8 mouse cellular contexts compared by ENCODE assay signal in the genomic region with DNA sequence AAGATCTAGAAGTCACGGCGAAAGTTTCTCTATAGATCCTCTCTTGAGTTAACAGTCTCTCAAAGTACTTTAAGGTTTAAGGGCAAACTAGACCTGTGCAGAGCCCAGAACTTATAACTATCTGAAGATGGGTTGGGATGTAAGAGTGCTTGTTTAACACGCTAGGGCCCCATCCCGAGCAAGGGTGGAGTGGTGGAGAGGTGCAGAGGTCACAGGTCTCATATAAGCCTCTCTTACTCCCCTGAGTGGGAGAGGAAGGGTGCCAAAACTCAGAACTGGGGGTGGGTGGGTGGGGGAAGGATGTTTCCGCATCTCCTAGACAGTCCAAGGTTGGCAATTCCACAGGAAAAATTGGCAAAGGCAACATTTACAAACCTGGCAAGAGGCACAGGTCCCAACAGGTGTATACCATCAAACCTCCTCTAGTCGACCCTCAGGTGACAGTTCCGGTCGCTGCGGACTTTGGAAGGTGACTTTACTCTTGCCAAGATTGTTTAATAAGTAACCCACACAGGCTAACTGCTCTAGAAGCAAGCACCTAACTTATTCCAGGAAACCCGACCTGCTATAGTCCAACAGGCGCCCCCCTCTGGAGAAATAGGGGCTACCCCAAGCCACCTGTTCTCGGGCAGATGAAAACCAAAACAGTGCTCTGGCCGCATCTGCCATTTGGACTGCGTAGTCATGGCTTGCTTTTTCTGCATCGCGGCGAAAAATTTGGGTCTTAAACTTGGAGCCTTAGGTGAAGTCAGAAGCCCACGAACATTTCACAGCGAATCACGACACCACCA. TPM values are rescaled to one million over a fixed set of nuclear protein-coding genes. Genes with fewer than 3 reads are reported as not detected.
DNase-seq lines count a peak whose midpoint lies in the region; ATAC-seq and TF ChIP-seq lines count a peak whose summit lies in the region.

No protein-coding gene starts in this region.

- no peak for ATAC-seq in embryonic facial prominence, embryonic 13.5 days (ENCODE audit: insufficient number of reproducible peaks, insufficient read depth, low FRiP score, low TSS enrichment, low read depth)
- ATAC-seq in hindbrain, postnatal 0 days = no peak
- ATAC-seq in liver, embryonic 13.5 days (ENCODE audit: low read depth) = peak; percentile 72

- TF ChIP-seq CTCF in hindbrain, postnatal 0 days (IDR thresholded peaks at IDR 0.05; ENCODE audit: low read depth) = peak; percentile 38

- intact Hi-C loops in left cerebral cortex, postnatal 14 days (cut with DNase I) = loop anchor here (5.0 kb wide), 1 partner anchor 33 kb away; no protein-coding TSS in a partner anchor

- 24% methylated on average over 20 of the region's 20 CpGs for WGBS in embryonic facial prominence, embryonic 13.5 days
- WGBS in hindbrain, postnatal 0 days = 25% methylated on average over 20 of the region's 20 CpGs
- 21% methylated on average over 20 of the region's 20 CpGs for WGBS in liver, embryonic 13.5 days (ENCODE audit: insufficient replicate concordance)

- no peaks in the 10 kb centered on the region for H3K9me3 ChIP-seq in embryonic facial prominence, embryonic 13.5 days
- no peaks in the 10 kb centered on the region for H3K9me3 ChIP-seq in hindbrain, postnatal 0 days (ENCODE audit: low read length)
- no peaks in the 10 kb centered on the region for H3K9me3 ChIP-seq in liver, embryonic 13.5 days (replicated peaks)

- peak overlapping the region; percentile 82 for H3K4me2 ChIP-seq in embryonic facial prominence, embryonic 13.5 days
- H3K4me2 ChIP-seq in hindbrain, postnatal 0 days (ENCODE audit: low read depth, low read length) = peak overlapping the region; percentile 97
- peak overlapping the region; percentile 80 for H3K4me2 ChIP-seq in liver, embryonic 13.5 days

- peak; percentile 51 for DNase-seq in ovary, postnatal 36 days (ENCODE audit: low spot score)
- DNase-seq in ovary, postnatal 10 days (ENCODE audit: low spot score) = no peak
- peak; percentile 24 for DNase-seq in hindbrain, postnatal 0 days (ENCODE audit: low spot score)
- peak; percentile 13 for DNase-seq in liver, embryonic 13.5 days
- peak; percentile 68 for DNase-seq in naive thymus-derived CD4-positive, alpha-beta T cell, adult 2 months (ENCODE audit: low read depth)
- peak; percentile 71 for DNase-seq in thymus, postnatal 25 days
- no peak for DNase-seq in left cerebral cortex, postnatal 14 days (ENCODE audit: low spot score in 2 of 2)

- H3K4me3 ChIP-seq in embryonic facial prominence, embryonic 13.5 days = peak overlapping the region; percentile 66
- H3K4me3 ChIP-seq in hindbrain, postnatal 0 days (ENCODE audit: low read length) = peak overlapping the region; percentile 47
- peak overlapping the region; percentile 65 for H3K4me3 ChIP-seq in liver, embryonic 13.5 days (replicated peaks)

- peak overlapping the region; percentile 78 for H3K9ac ChIP-seq in embryonic facial prominence, embryonic 13.5 days
- H3K9ac ChIP-seq in hindbrain, postnatal 0 days (replicated peaks; ENCODE audit: low read length) = peak overlapping the region; percentile 31; the same call in 1 of the 2 replicates
- peak overlapping the region; percentile 75 for H3K9ac ChIP-seq in liver, embryonic 13.5 days

- H3K27ac ChIP-seq in embryonic facial prominence, embryonic 13.5 days = peak overlapping the region; percentile 95
- no peak overlapping the region for H3K27ac ChIP-seq in hindbrain, postnatal 0 days
- H3K27ac ChIP-seq in liver, embryonic 13.5 days = peak overlapping the region; percentile 71

- no peaks in the 10 kb centered on the region; the same call in 1 of the 2 replicates for H3K27me3 ChIP-seq in embryonic facial prominence, embryonic 13.5 days
- H3K27me3 ChIP-seq in hindbrain, postnatal 0 days (ENCODE audit: insufficient read depth, low read length) = no peaks in the 10 kb centered on the region
- H3K27me3 ChIP-seq in liver, embryonic 13.5 days = peaks cover 19% of the 10 kb centered on the region

- no peaks in the 10 kb centered on the region for H3K36me3 ChIP-seq in embryonic facial prominence, embryonic 13.5 days
- H3K36me3 ChIP-seq in hindbrain, postnatal 0 days (ENCODE audit: insufficient read depth, low read length) = no peaks in the 10 kb centered on the region
- no peaks in the 10 kb centered on the region for H3K36me3 ChIP-seq in liver, embryonic 13.5 days

- peaks cover 15% of the 10 kb centered on the region for H3K4me1 ChIP-seq in embryonic facial prominence, embryonic 13.5 days
- peaks cover 9% of the 10 kb centered on the region; the same call in 1 of the 2 replicates for H3K4me1 ChIP-seq in hindbrain, postnatal 0 days (ENCODE audit: insufficient read depth, low read length)
- H3K4me1 ChIP-seq in liver, embryonic 13.5 days (replicated peaks) = peaks cover 18% of the 10 kb centered on the region

RNA-seq across cellular contexts. Expression of gene Mob3b, which starts 2.0 kb away (rescaled TPM):
- polyA plus RNA-seq in embryonic facial prominence, embryonic 13.5 days (2015; fragmentation: Nextera tagmentation; extraction: Ambion mirVana) = 16.9 and 18.5 TPM in 2 replicates
- total RNA-seq in hindbrain, postnatal 0 days (2014; rRNA removed) = 2.3 and 2.9 TPM in 2 replicates
- 3.1 and 3.2 TPM in 2 replicates for polyA plus RNA-seq in hindbrain, postnatal 0 days (2015; fragmentation: Nextera tagmentation; extraction: Ambion mirVana)
- 4.2 and 4.9 TPM in 2 replicates for polyA plus RNA-seq in liver, embryonic 13.5 days (2015; fragmentation: Nextera tagmentation; extraction: Ambion mirVana)
- total RNA-seq in left cerebral cortex, postnatal 14 days (2021) = 1 to 10 TPM; 2.6 to 6.5 TPM

RNA-seq across cellular contexts. Expression of gene Ifnk, which starts 3.5 kb away (rescaled TPM):
- 0.35 and 0.69 TPM in 2 replicates for polyA plus RNA-seq in embryonic facial prominence, embryonic 13.5 days (2015; fragmentation: Nextera tagmentation; extraction: Ambion mirVana)
- not detected in 2 replicates for total RNA-seq in hindbrain, postnatal 0 days (2014; rRNA removed)
- not detected in 2 replicates for polyA plus RNA-seq in hindbrain, postnatal 0 days (2015; fragmentation: Nextera tagmentation; extraction: Ambion mirVana)
- polyA plus RNA-seq in liver, embryonic 13.5 days (2015; fragmentation: Nextera tagmentation; extraction: Ambion mirVana) = 0.13 and 0.23 TPM in 2 replicates
- total RNA-seq in left cerebral cortex, postnatal 14 days (2021) = not detected

Comparison
In these comparisons a context has a peak if more than half of its experiments do, and no peak if none do; other contexts are left out.
1. DNase-seq: peak in ovary, postnatal 36 days (single experiment), hindbrain, postnatal 0 days (single experiment), liver, embryonic 13.5 days (single experiment), naive thymus-derived CD4-positive, alpha-beta T cell, adult 2 months (single experiment) and thymus, postnatal 25 days (single experiment); none in ovary, postnatal 10 days (single experiment) and left cerebral cortex, postnatal 14 days (0 of 2).
2. Peak in every context shown above with its lines, with median percentiles within 50 percentile points of each other: H3K4me2 ChIP-seq, H3K4me3 ChIP-seq and H3K9ac ChIP-seq.